Mouse (Mus musculus): ENCODE results near the gene Suds3. TPM values are rescaled to one million over a fixed set of nuclear protein-coding genes. Genes with fewer than 3 reads are reported as not detected.

Gene Suds3
- total RNA-seq, 2 experiments from 2014 or later = 68.6 to 80.3 TPM

DNA sequence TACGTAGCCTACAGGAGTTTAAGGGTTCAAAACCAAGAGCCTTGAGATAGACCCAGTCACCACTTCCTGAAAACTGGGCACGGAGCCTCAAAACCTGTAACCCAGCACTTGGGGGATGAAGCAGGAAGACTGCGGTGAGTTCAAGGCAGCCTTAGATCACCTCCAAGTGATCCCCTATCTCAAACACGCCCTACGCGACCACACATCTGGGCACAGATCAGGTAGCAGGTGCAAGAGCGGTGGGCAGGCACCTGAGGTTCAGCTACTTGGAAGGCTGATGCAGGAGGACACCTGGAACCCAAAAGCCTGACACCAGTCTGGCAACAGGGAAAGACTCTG is 4.2 kb downstream of the Suds3 start:
- DNase-seq = no peak

- DNase-seq = no peak
These were observed 4.7 kb downstream of the Suds3 start for GRCm38 (mm10) chr5:117111064-117111773.

GRCm38 (mm10) chr5:117109522-117109921 is 6.4 kb downstream of the Suds3 start:
- DNase-seq = peak; percentile 31

DNA sequence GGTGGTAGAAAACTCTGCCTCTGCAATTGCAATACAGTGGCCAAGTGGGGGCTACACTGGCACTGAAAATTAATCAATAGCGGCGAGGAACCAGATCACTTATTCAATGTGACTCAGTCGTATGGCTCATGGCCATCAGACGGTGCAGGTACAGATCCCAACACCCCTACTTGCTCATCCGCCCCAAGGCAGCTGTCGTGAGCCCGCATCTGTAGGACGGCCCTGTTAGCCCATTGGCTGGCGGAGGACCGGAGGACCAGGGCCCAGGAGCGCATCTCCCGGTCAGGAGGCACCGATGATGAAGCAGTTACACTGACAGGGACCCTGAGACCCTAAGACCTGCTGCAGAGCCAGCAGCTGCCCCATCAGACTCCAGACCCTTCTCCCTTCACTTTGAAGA is 7.2 kb downstream of the Suds3 start:
- DNase-seq = no peak

DNA sequence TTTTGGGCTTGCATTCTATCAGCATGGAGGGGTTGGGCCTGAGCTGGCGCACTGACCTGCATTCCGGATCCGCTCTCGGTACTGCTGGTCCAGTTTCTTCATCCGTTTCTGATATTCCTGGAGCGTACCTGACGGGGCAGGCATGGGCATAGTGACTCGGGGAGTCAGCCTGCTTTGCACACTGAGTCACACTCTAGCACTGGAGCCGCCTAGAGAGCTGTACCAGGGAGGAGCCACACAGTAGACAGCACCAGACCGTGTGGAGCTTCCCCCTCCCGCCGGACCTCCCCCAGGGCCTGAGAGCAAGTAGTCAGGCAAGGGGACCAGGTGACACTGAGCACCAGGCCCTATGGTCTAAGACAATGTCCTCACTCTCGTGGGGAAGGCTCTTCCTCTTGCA is 7.6 kb downstream of the Suds3 start:
- no peak for DNase-seq

DNA sequence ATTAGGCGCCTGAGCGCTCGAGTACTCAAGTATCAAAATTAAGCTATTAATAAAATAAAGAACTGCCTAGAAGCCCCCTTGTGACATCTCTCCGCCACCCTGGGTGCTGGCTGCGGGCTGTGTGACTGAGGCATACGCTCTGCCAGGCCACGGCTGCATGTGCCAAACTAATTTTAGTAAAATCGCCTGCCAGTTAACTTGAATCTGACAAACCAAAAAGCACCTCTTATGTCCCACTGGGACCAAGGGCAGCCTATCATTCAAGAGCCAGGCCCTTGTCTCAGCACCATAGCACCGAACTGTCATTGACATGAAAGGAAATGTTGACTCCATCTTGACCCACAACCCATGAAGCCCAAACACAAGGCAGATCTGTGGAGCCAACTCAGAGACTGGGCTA is 10.2 kb downstream of the Suds3 start:
- DNase-seq = no peak

DNA sequence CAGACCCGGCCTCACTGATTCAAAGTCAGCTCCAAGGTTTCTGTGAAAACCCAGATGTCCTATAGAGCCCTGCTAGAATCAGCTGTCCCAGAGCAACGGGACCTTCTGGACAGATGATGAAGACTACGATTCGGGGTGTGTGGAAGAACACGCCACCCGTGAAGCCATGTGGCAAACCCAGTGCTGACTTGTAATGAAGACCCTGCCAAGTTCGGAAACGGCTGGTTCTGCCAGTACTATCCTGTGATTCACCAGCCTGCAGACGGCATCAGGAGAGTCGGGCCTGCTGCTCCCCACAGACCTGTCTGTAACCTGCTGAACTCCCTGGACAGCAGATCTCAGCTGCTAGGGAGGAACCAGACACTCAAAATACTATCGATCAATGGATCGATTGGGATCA is 11.6 kb downstream of the Suds3 start:
- no peak for DNase-seq

DNA sequence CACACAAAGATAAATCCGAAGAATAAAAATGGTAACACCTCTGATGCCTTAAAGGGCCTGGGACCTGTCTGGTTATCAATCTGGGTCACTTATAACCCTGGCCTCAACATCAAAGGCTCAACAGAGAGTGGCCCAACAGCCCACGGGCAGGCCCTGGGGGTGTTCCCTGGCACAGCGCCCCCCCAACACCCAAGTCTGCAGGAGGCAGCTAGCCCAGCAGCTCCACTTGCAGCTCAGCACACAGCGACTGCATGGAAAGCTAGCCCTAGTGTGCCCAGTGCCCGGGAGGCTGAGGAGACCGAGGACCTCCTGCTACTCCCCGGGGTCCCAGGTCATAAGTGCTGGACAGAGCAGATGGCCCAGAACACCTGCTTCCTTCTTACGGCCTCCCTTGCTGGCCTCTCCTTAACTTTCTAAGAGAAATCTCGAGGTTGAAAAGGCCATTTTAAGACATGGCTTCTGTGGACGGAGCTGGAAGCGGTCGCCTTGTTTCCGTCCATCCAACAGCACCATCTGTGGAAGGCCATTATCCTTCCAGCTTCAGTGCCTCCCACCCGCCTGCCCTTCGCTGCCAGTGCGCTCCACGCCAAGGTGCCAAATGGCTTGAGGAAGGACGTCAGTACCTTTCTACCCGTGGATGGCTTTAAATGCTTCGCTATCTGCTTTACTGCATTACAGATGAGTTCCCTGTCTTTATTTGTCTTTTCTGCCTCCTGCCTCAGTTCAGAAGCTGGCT is 12.6 kb downstream of the Suds3 start:
- DNase-seq = no peak

GRCm38 (mm10) chr5:117099742-117100141 is 16.2 kb downstream of the Suds3 start:
- DNase-seq = no peak

- no peak for DNase-seq
These were observed 16.9 kb downstream of the Suds3 start for GRCm38 (mm10) chr5:117099008-117099407.

- DNase-seq = peak; percentile 67
These were observed 19.2 kb downstream of the Suds3 start for GRCm38 (mm10) chr5:117096716-117097115.

- peak; percentile 62 for DNase-seq
These were observed 21.5 kb downstream of the Suds3 start for GRCm38 (mm10) chr5:117094431-117094830.

- no peak for DNase-seq
These were observed 26.1 kb downstream of the Suds3 start for GRCm38 (mm10) chr5:117089786-117090185.

DNA sequence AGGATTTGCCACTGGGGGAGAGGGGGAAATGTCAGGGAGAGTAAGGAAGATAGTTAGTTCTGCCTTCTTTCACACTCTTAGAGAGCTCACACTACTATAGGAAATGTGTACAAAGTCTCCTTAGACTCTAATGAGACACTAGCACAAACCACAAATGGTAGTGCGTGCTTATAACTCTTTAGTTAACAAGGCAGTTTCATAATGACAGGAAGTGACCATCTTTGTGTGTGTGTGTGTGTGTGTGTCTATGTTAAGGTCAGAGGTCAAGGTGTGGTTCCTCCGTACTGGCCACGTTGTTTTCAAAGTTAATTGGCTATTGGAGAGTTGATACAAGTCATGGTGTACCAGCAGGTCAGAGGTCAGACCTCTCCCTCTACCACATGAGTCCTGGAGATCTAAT is 26.8 kb downstream of the Suds3 start:
- DNase-seq = no peak

GRCm38 (mm10) chr5:117087718-117088117 is 28.2 kb downstream of the Suds3 start:
- peak; percentile 24 for DNase-seq

GRCm38 (mm10) chr5:117069498-117069894 is 46.4 kb downstream of the Suds3 start:
- DNase-seq = peak; percentile 38

- DNase-seq = no peak
These were observed 47.0 kb downstream of the Suds3 start for GRCm38 (mm10) chr5:117068808-117069497.

- peak; percentile 24 for DNase-seq
These were observed 47.7 kb downstream of the Suds3 start for GRCm38 (mm10) chr5:117068181-117068580.

DNA sequence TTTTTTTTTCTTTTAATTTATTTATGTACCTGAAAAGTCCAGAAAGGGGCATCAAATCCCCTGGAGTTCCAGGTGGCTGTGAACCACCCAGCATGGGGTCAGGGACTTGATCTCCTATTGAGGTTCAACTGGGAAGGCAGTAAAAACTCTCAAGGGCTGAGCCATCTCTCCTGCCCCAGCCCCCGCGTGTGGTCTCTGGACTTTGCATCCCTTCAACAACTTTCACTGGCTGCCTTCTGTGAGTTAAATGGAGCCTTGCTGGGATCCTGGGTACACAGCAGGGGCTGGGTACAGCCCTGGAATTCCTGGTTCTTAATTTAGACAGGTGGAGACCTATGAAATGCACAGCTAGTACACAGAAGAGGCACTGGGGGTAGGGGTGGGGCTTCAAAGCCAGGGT is 54.7 kb downstream of the Suds3 start:
- DNase-seq = no peak

DNA sequence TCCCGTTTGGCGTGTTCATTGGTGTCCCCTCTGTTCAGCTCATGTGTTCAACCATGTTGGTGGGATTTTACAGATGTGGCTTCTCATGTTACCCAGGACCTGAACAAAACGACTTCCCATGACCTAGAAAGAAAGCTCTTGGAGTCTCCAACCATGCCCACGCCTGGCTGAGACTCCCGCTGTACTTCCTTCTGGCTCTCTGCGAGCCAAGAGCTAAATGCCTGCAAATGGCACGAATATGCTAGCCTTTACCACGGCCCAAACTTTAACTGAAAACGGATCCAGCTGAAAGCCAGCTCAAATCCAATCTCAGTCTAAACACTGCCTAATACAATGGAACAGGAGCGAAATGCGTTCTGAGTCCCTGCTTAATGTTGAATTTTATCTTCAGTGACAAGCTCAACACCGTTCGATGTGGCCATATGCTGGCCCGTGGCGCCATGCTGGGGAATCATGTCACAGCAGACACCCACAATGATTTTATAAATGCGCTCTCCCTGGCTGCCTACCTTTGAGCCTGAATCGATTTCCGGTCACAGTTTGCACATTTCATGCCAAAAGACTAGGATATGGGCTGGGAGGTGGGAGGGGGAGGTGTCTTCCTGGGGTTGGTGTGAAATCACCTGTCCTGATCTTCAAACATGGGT is 55.3 kb downstream of the Suds3 start:
- DNase-seq = no peak

DNA sequence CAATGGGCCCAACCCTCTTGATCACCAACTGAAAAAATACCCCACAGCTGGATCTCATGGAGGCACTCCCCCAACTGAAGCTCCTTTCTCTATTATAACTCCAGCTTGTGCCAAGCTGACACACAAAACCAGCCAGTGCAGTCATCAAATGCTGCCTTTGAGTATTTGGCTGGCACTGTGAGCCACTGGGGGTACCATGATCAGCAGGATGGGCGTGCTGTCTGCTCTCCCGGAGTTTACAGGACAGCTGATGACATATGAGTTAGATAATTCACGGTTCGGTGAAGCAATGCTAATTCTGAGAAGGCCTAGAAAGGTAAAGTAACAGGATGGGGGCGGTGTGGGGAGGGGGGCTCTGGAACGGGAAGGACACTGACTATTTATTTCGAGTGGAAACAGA is 66.0 kb downstream of the Suds3 start:
- DNase-seq = no peak

GRCm38 (mm10) chr5:117045101-117045500 is 70.8 kb downstream of the Suds3 start:
- no peak for DNase-seq

DNA sequence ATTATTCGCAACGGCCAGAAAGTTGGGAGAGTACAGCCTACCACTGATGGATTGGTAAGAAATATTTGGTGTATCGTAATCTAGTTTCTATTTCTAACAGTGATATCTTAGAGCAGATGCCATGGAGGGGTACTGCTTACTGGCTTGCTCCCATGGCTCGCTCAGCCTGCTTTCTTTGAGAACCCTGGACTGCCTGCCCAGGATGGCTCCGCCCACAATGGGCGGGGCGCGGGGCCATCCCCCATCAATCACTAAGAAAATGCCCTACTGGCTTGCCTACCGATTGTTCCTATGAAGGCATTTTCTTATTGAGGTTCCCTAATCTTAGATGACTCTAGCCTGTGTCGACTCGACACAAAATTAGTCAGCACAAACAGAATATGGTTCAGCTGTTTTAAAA is 73.3 kb downstream of the Suds3 start:
- DNase-seq = no peak

All from heart, postnatal 4 days (tissue).